Comparison of ENCODE assay signal across 32 mouse cellular contexts in the genomic region with DNA sequence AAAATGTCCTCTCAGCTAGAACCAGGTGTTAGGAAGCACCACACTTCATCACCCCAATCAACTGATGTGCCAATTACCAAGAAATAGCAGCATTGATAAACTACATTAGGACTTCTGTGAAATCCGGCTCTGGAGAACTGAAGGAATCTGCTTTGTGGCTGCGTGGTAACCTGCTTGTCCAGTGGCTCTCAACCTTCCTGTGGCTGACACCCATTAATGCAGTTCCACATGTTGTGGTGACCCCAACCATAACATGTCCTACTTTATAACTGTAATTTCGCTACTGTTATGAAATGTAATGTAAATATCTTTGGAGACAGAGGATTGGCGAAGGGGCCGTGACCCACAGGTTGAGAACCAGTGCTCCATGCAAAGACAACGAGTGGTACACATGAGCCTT.
"Had no signal": no experiment of that assay in that cellular context is flagged by ENCODE, and none has a peak within 500 bp of the region (broad histone marks: within the 10 kb centered on the region; RNA-seq: fewer than 3 reads in every experiment).

No protein-coding gene starts in this region.

- H3K27ac ChIP-seq: left cerebral cortex, adult 2 months; limb, embryonic 10.5 days; limb, embryonic 12.5 days; limb, embryonic 13.5 days; limb, embryonic 15.5 days; liver, embryonic 12.5 days; liver, embryonic 13.5 days; liver, embryonic 14.5 days; liver, embryonic 15.5 days; lung, embryonic 15.5 days; macrophage; midbrain, embryonic 10.5 days; midbrain, embryonic 12.5 days; midbrain, embryonic 13.5 days; midbrain, embryonic 15.5 days; neural tube, embryonic 12.5 days had no signal

- H3K4me3 ChIP-seq: left cerebral cortex, adult 2 months; limb, embryonic 10.5 days; limb, embryonic 12.5 days; limb, embryonic 13.5 days; limb, embryonic 15.5 days; liver, embryonic 12.5 days; liver, embryonic 13.5 days; liver, embryonic 15.5 days; lung, embryonic 15.5 days; midbrain, embryonic 10.5 days; midbrain, embryonic 12.5 days; midbrain, embryonic 13.5 days; midbrain, embryonic 15.5 days; myocyte; neural tube, embryonic 12.5 days had no signal

- H3K9me3 ChIP-seq: limb, embryonic 10.5 days; limb, embryonic 12.5 days; limb, embryonic 13.5 days; limb, embryonic 15.5 days; liver, embryonic 12.5 days; liver, embryonic 15.5 days; lung, embryonic 15.5 days; midbrain, embryonic 10.5 days; midbrain, embryonic 12.5 days; midbrain, embryonic 13.5 days; midbrain, embryonic 15.5 days had no signal

- H3K27me3 ChIP-seq: limb, embryonic 12.5 days; limb, embryonic 13.5 days; limb, embryonic 15.5 days; liver, embryonic 12.5 days; liver, embryonic 13.5 days; liver, embryonic 15.5 days; lung, embryonic 15.5 days; megakaryocyte, embryonic 14.5 days; midbrain, embryonic 12.5 days; midbrain, embryonic 13.5 days; midbrain, embryonic 15.5 days; neural tube, embryonic 12.5 days had no signal

- H3K4me2 ChIP-seq: limb, embryonic 12.5 days; limb, embryonic 13.5 days; limb, embryonic 15.5 days; liver, embryonic 11.5 days; liver, embryonic 12.5 days; liver, embryonic 13.5 days; liver, embryonic 15.5 days; lung, embryonic 14.5 days; lung, embryonic 15.5 days; midbrain, embryonic 12.5 days; midbrain, embryonic 13.5 days; midbrain, embryonic 15.5 days; neural tube, embryonic 12.5 days had no signal

- H3K36me3 ChIP-seq: limb, embryonic 10.5 days; limb, embryonic 12.5 days; limb, embryonic 13.5 days; limb, embryonic 15.5 days; liver, embryonic 12.5 days; liver, embryonic 13.5 days; liver, embryonic 15.5 days; lung, embryonic 15.5 days; midbrain, embryonic 10.5 days; midbrain, embryonic 12.5 days; midbrain, embryonic 13.5 days; midbrain, embryonic 15.5 days; neural tube, embryonic 12.5 days had no signal

- H3K4me1 ChIP-seq: limb, embryonic 10.5 days; limb, embryonic 12.5 days; limb, embryonic 13.5 days; limb, embryonic 15.5 days; liver, embryonic 12.5 days; liver, embryonic 13.5 days; liver, embryonic 15.5 days; lung, embryonic 15.5 days; megakaryocyte, embryonic 14.5 days; midbrain, embryonic 10.5 days; neural tube, embryonic 12.5 days had no signal

- ATAC-seq: liver, embryonic 12.5 days; liver, postnatal 0 days; lung, postnatal 0 days; midbrain, embryonic 13.5 days; midbrain, embryonic 15.5 days; midbrain, embryonic 16.5 days had no signal

- DNase-seq: left cerebral cortex, postnatal 4 days; liver; liver, embryonic 13.5 days; liver, postnatal 0 days; lung, adult 18-20 months; lung, adult 2 months; lung, embryonic 14.5 days; lung, postnatal 10 days; lung, postnatal 14 days; lung, postnatal 36 days; lung, postnatal 4 days; midbrain, embryonic 14.5 days had no signal

- H3K9ac ChIP-seq: limb, embryonic 12.5 days; limb, embryonic 13.5 days; limb, embryonic 15.5 days; liver, embryonic 12.5 days; liver, embryonic 13.5 days; liver, embryonic 14.5 days; liver, embryonic 15.5 days; liver, postnatal 0 days; lung, embryonic 14.5 days; lung, embryonic 15.5 days; midbrain, embryonic 12.5 days; midbrain, embryonic 13.5 days; midbrain, embryonic 15.5 days; neural tube, embryonic 12.5 days had no signal
